ENCODE assay signal across 17 mouse cellular contexts in the genomic region with DNA sequence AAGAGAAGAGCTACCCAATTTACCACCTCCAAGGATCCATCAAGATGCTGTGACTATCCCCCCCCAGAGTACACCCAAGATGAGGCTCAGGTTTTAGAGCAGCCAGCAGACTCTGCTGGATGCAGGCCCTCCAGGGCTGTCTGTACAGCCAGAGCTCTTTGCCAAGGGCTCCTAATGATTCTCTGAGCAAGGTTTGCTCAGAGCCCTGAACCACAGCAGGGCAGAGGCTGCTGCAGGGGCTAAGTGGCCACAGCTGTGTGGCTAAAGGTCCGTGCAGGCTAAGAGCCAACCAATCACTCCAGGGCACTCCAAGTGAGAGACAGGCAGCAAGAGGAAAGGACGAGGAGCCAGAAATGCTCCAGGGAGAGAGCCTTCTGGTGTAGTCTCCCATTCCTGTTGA.
DNase-seq lines count a peak whose midpoint lies in the region; ATAC-seq lines count a peak whose summit lies in the region.
"Had no signal": no experiment of that assay in that cellular context is flagged by ENCODE, and none has a peak within 500 bp of the region (broad histone marks: within the 10 kb centered on the region; RNA-seq: fewer than 3 reads in every experiment).

No protein-coding gene starts in this region.

- peak; percentile 68 for DNase-seq in heart, adult 11 months
- DNase-seq in heart, postnatal 10 days: no peak
- DNase-seq in midbrain, embryonic 11.5 days (ENCODE audit: low spot score, missing footprints): peak; percentile 37
- DNase-seq in retina, embryonic 14.5 days (ENCODE audit: low spot score): peak; percentile 7
- DNase-seq in ovary, postnatal 10 days (ENCODE audit: low spot score): no peak
- no peak for DNase-seq in cerebellum, adult 9-10 months
- DNase-seq: cerebellum, adult 2 months; heart, postnatal 36 days; kidney, adult 8-10 months; kidney, postnatal 14 days; layer of hippocampus, adult 9-11 months; thymus, postnatal 25 days had no signal

- no peaks in the 10 kb centered on the region for H3K4me1 ChIP-seq in midbrain, embryonic 11.5 days (ENCODE audit: control insufficient read depth, insufficient read depth, low read length)
- H3K4me1 ChIP-seq in midbrain, embryonic 13.5 days (replicated peaks): no peaks in the 10 kb centered on the region
- peaks cover 18% of the 10 kb centered on the region for H3K4me1 ChIP-seq in embryonic facial prominence, embryonic 13.5 days
- H3K4me1 ChIP-seq: forebrain, embryonic 15.5 days; heart, embryonic 13.5 days; liver, embryonic 15.5 days had no signal

- H3K4me2 ChIP-seq in midbrain, embryonic 11.5 days: no peak overlapping the region
- H3K4me2 ChIP-seq in midbrain, embryonic 13.5 days (replicated peaks): no peak overlapping the region
- H3K4me2 ChIP-seq in embryonic facial prominence, embryonic 13.5 days: no peak overlapping the region
- H3K4me2 ChIP-seq: forebrain, embryonic 15.5 days; heart, embryonic 13.5 days; liver, embryonic 15.5 days had no signal

- no peaks in the 10 kb centered on the region for H3K9me3 ChIP-seq in midbrain, embryonic 11.5 days (ENCODE audit: control insufficient read depth, low read length)
- no peaks in the 10 kb centered on the region for H3K9me3 ChIP-seq in midbrain, embryonic 13.5 days
- H3K9me3 ChIP-seq in embryonic facial prominence, embryonic 13.5 days: no peaks in the 10 kb centered on the region
- H3K9me3 ChIP-seq: forebrain, embryonic 15.5 days; heart, embryonic 13.5 days; liver, embryonic 15.5 days had no signal

- intact Hi-C loops in heart, postnatal 10 days (cut with DNase I): no loop called here

- no peaks in the 10 kb centered on the region for H3K36me3 ChIP-seq in midbrain, embryonic 11.5 days (ENCODE audit: control insufficient read depth, insufficient read depth, low read length)
- H3K36me3 ChIP-seq in midbrain, embryonic 13.5 days: no peaks in the 10 kb centered on the region
- no peaks in the 10 kb centered on the region for H3K36me3 ChIP-seq in embryonic facial prominence, embryonic 13.5 days
- H3K36me3 ChIP-seq: forebrain, embryonic 15.5 days; heart, embryonic 13.5 days; liver, embryonic 15.5 days had no signal

- no peak overlapping the region for H3K4me3 ChIP-seq in midbrain, embryonic 11.5 days (ENCODE audit: low read depth, low read length)
- no peak overlapping the region for H3K4me3 ChIP-seq in midbrain, embryonic 13.5 days (replicated peaks)
- no peak overlapping the region for H3K4me3 ChIP-seq in embryonic facial prominence, embryonic 13.5 days
- H3K4me3 ChIP-seq: forebrain, embryonic 15.5 days; heart, embryonic 13.5 days; liver, embryonic 15.5 days had no signal

- WGBS in midbrain, embryonic 11.5 days: 55% methylated on average over 2 of the region's 2 CpGs
- WGBS in midbrain, embryonic 13.5 days: 33% methylated on average over 2 of the region's 2 CpGs
- WGBS in embryonic facial prominence, embryonic 13.5 days: 20% methylated on average over 2 of the region's 2 CpGs

- H3K9ac ChIP-seq in midbrain, embryonic 11.5 days (ENCODE audit: low read length): no peak overlapping the region
- no peak overlapping the region for H3K9ac ChIP-seq in midbrain, embryonic 13.5 days (replicated peaks)
- no peak overlapping the region for H3K9ac ChIP-seq in embryonic facial prominence, embryonic 13.5 days
- H3K9ac ChIP-seq: forebrain, embryonic 15.5 days; heart, embryonic 13.5 days; liver, embryonic 15.5 days had no signal

- H3K27me3 ChIP-seq in midbrain, embryonic 11.5 days (ENCODE audit: control insufficient read depth, insufficient read depth, low read length): no peaks in the 10 kb centered on the region
- no peaks in the 10 kb centered on the region for H3K27me3 ChIP-seq in midbrain, embryonic 13.5 days
- H3K27me3 ChIP-seq in embryonic facial prominence, embryonic 13.5 days: no peaks in the 10 kb centered on the region
- H3K27me3 ChIP-seq: forebrain, embryonic 15.5 days; heart, embryonic 13.5 days; liver, embryonic 15.5 days had no signal

- H3K27ac ChIP-seq in midbrain, embryonic 11.5 days (ENCODE audit: low read depth, low read length): no peak overlapping the region
- H3K27ac ChIP-seq in midbrain, embryonic 13.5 days: no peak overlapping the region
- H3K27ac ChIP-seq in embryonic facial prominence, embryonic 13.5 days: peak overlapping the region; percentile 11; the same call in 1 of the 2 replicates
- H3K27ac ChIP-seq: forebrain, embryonic 15.5 days; heart, embryonic 13.5 days; liver, embryonic 15.5 days had no signal

- no peak for ATAC-seq in midbrain, embryonic 11.5 days (ENCODE audit: low FRiP score)
- ATAC-seq in midbrain, embryonic 13.5 days: no peak
- no peak for ATAC-seq in embryonic facial prominence, embryonic 13.5 days (ENCODE audit: insufficient number of reproducible peaks, insufficient read depth, low FRiP score, low TSS enrichment, low read depth)
- ATAC-seq: forebrain, embryonic 15.5 days had no signal

Comparison
In these comparisons a context has a peak if more than half of its experiments do, and no peak if none do; other contexts are left out.
1. DNase-seq: peak in heart, adult 11 months (single experiment), midbrain, embryonic 11.5 days (single experiment) and retina, embryonic 14.5 days (single experiment); none in heart, postnatal 10 days (0 of 2), ovary, postnatal 10 days (single experiment) and cerebellum, adult 9-10 months (single experiment).